Mouse (Mus musculus) kidney, adult 2 months (tissue): ENCODE results near the gene Igflr1. TPM values are rescaled to one million over a fixed set of nuclear protein-coding genes. Genes with fewer than 3 reads are reported as not detected.

Experiments
- DNase-seq: peaks from one replicate; pipeline ENCODE4 v3.0.0; 2021
- H3K27ac ChIP-seq: fragments of 200-500 bp; 2 replicates; pipeline ENCODE4 v1.5.1; 2012; ENCODE audit warnings: low read depth, low read length, control low read depth, inconsistent platforms; ENCODE audit not compliant: insufficient read depth
- H3K27me3 ChIP-seq: fragments of 200-500 bp; replicated peaks from 2 replicates; pipeline ENCODE4 v1.6.1; 2012; ENCODE audit warnings: mild to moderate bottlenecking, moderate library complexity, low read length, inconsistent platforms; ENCODE audit not compliant: control insufficient read depth, insufficient read depth
- H3K36me3 ChIP-seq: fragments of 200-500 bp; 2 replicates; pipeline ENCODE4 v1.6.1; 2012; ENCODE audit warnings: mild to moderate bottlenecking, moderate library complexity, low read length, inconsistent platforms; ENCODE audit not compliant: control insufficient read depth, insufficient read depth
- H3K4me1 ChIP-seq: fragments of 200-500 bp; 2 replicates; pipeline ENCODE4 v1.6.1; 2011; ENCODE audit warnings: low read length; ENCODE audit not compliant: control insufficient read depth, insufficient read depth
- H3K4me3 ChIP-seq: fragments of 200-500 bp; 2 replicates; pipeline ENCODE4 v1.5.1; 2011; ENCODE audit warnings: mild to moderate bottlenecking, low read depth, low read length, control low read depth; ENCODE audit not compliant: insufficient read depth
- CTCF ChIP-seq: fragments of 200-500 bp; conservative IDR thresholded peaks from 2 replicates; pipeline ENCODE4 v1.5.1; 2011; ENCODE audit warnings: low read depth, mild to moderate bottlenecking, control low read depth, low read length, moderate library complexity, mixed read lengths; ENCODE audit not compliant: insufficient read depth, insufficient read length
- POLR2A ChIP-seq: fragments of 200-500 bp; IDR thresholded peaks from one replicate; pipeline ENCODE4 v1.6.1; 2011; ENCODE audit warnings: low read depth, low read length, control low read depth
- WGBS: fragments of 180-500 bp; shearing (Covaris S2); methylation state at CpG from one replicate; pipeline ENCODE4 v1.1.7; 2018; 5-methylcytosine and 5-hydroxymethylcytosine counted together
- polyA plus RNA-seq: library from polyadenylated mRNA; depleted of rRNA; stranded (reverse); fragments of >200 nt; gene quantifications from 2 replicates; pipeline ENCODE4 v1.2.3, GENCODE M21; 2012

Gene Igflr1
- polyA plus RNA-seq, 1 experiment, result 5.2 TPM

DNA sequence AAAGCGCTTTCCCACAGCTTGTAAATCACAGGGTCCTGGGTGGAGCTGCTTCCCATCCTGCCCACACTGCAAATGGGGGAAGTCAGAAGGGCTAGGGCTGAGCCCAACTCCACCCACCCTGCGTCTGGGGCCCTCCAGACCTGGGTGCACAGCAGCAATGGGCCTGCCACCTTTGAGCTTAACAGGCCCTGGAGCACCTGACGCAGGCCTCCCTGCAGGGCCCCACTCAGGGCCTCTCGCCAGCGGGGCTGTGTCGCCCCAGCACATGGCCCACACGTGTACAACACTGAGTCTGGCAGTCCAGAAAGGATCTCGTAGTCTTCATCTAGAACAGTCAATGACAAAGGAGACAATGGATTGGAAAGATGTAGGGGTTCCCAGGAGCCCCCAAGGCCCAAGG is 14.7 kb downstream of the Igflr1 start:
- Histone ChIP-seq H3K36me3 (peaks cover under 1% of the 10 kb centered on the region), H3K4me1 (no peaks in the 10 kb centered on the region), H3K27ac (no peak overlapping the region), H3K27me3 (no peaks in the 10 kb centered on the region), H3K4me3 (no peak overlapping the region)
- DNase-seq, result no peak
- no peak for TF ChIP-seq CTCF
- TF ChIP-seq POLR2A, result no peak
- 89% methylated on average over 8 of the region's 8 CpGs for WGBS

DNA sequence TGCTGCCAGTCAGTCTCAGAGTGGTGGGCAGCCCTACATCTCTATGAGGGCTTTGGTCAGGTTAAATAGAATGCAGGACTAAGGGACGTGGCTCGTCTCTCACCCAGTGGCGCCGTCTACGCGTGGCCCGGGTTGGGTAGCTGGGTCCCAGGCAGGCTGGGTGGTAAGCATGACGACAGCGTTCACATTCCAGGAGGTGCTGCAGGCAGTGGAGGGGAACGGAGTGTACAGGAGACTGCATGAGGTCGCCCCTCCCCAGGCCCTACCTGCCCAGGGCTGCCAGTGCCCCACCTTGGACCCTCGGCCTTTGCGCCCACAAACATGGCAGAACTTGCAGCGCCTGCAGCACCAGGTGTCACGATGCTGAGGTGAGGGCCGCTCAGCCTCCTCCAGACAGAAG is 16.3 kb downstream of the Igflr1 start:
- DNase-seq, result no peak
- Histone ChIP-seq H3K36me3 (no peaks in the 10 kb centered on the region; the same call in none of the 2 replicates), H3K27me3 (no peaks in the 10 kb centered on the region), H3K27ac (no peak overlapping the region; the same call in 1 of the 2 replicates), H3K4me1 (no peaks in the 10 kb centered on the region), H3K4me3 (no peak overlapping the region)
- TF ChIP-seq CTCF (no peak), POLR2A (no peak)
- 66% methylated on average over 16 of the region's 16 CpGs for WGBS

DNA sequence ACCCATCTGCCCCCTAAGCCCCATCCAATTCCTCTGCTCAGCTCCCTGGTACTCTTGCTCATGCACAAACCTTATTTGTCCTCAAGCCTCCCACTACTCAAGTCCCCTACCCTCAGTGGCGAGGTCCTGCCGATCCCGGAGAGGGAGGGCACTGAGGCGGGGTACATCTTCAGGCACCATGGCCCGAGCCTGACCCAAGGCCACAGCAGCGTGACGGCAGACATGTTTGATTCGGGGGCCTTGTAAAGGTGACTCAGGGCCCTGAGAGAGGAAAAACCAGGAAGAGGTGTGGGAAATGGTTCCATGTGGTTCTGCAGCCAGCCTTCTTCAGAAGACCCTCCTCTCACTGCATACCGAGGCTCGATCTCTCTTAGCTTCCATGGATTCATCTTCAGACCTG is 19.1 kb downstream of the Igflr1 start:
- 86% methylated on average over 10 of the region's 10 CpGs for whole genome bisulfite sequencing
- no peak for DNase-seq
- Histone ChIP-seq H3K4me1 (peaks cover 6% of the 10 kb centered on the region; the same call in 1 of the 2 replicates), H3K4me3 (no peak overlapping the region), H3K27ac (no peak overlapping the region), H3K27me3 (no peaks in the 10 kb centered on the region), H3K36me3 (no peaks in the 10 kb centered on the region; the same call in none of the 2 replicates)
- no peak for TF ChIP-seq CTCF
- TF ChIP-seq POLR2A, result no peak

DNA sequence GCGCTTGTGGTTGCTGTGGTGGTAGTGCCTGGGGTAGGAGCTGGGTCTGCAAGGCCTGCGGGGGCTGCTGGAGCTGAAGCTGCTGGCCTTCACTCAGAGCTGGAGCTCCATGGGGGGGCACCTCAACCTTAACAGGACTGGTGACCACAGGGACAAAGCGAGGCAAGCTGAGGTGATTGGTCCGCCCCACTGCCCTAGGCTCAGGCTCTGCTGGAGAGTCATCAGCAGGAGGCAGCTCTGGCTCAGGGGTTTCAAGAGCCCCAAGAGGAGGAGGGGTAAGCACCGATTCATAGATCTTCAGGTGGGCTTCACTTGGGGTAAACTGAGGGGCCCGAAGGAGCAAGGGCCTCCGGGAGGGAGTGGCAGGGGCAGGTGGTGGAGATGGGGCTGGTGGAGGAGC is 19.9 kb downstream of the Igflr1 start:
- Histone ChIP-seq H3K4me1 (peaks cover 8% of the 10 kb centered on the region; the same call in 1 of the 2 replicates), H3K27me3 (no peaks in the 10 kb centered on the region), H3K36me3 (no peaks in the 10 kb centered on the region; the same call in none of the 2 replicates), H3K27ac (no peak overlapping the region), H3K4me3 (no peak overlapping the region)
- no peak for DNase-seq
- 96% methylated on average over 7 of the region's 7 CpGs for WGBS
- no peak for TF ChIP-seq CTCF
- no peak for TF ChIP-seq POLR2A

DNA sequence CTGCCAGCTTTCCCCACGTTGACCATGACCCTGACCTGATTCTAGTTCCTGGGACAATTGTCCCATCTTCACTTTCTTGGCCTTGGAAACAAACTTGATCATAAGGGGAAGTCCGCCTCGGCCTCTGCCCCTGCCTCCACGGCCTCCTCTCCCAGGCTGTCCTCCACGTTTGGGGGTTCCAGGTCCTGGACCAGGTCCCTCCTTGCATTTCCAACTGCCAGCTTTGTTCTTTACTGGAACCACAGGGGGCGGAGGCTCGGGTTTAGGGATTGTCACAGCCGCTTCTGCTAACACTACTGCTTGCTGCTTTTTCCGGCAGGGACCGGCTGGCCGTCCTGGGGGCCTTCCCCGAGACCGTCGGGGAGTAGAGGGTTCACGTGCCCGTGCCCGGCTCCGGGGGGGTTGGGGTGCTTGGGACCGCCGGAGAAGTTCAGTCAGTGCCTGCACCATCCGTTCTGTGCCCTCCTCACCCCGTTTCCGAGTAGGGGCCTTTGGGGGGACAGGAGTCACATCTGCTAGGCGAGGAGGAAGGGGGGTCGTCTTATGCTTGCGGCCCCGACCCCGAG is 21.3 kb downstream of the Igflr1 start:
- 76% methylated on average over 28 of the region's 28 CpGs for WGBS
- Histone ChIP-seq H3K4me3 (no peak overlapping the region), H3K4me1 (peaks cover 10% of the 10 kb centered on the region; the same call in 1 of the 2 replicates), H3K27me3 (no peaks in the 10 kb centered on the region), H3K36me3 (no peaks in the 10 kb centered on the region; the same call in none of the 2 replicates), H3K27ac (no peak overlapping the region)
- TF ChIP-seq CTCF (no peak), POLR2A (no peak)
- DNase-seq, result no peak

DNA sequence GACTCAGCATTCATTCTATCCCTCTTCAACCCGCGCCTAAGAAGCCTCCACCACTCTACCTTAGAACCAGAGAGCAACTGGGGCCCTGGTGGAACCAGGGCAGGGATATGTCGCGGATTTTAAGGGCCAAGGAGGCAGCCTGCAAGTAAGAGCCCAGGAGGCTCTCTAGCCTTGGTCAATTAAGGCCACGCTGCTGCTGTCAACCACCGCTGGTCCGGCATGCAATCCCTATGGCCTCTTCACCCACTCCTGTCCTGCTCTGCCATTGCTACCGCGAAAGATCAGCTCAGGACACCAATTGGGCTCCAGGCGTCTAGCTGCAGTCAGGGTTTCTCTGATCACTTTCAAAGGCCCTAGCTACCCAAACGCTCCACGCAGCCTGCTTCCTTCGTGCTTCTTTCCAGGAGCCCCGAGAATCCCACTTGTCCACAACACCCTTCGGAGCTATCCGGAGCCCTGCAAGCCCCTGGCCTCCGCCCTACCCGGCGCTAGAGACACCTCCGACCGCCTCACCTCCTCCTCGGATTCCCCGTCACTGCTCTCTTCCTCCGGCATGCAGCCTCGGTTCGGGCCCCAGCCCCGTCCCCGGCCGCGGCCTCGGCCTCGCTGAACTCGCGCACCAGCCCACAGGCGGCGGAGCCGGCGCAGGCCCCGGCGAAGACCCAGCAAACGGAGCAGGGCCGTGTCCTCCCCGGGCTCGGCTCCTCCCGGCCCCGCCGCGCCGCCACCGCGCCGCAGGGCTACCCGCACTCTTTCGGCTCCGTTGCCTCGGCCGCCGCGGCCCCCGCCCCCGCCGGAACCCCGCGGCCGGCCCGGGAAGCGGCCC is 22.8 kb downstream of the Igflr1 start:
- 3% methylated on average over 67 of the region's 67 CpGs for WGBS
- Histone ChIP-seq H3K4me3 (peak overlapping the region; percentile 61), H3K27me3 (no peaks in the 10 kb centered on the region), H3K4me1 (peaks cover 10% of the 10 kb centered on the region; the same call in 1 of the 2 replicates), H3K36me3 (no peaks in the 10 kb centered on the region; the same call in 1 of the 2 replicates), H3K27ac (peak overlapping the region; percentile 91)
- DNase-seq, result no peak
- TF ChIP-seq CTCF, result no peak
- TF ChIP-seq POLR2A, result no peak

DNA sequence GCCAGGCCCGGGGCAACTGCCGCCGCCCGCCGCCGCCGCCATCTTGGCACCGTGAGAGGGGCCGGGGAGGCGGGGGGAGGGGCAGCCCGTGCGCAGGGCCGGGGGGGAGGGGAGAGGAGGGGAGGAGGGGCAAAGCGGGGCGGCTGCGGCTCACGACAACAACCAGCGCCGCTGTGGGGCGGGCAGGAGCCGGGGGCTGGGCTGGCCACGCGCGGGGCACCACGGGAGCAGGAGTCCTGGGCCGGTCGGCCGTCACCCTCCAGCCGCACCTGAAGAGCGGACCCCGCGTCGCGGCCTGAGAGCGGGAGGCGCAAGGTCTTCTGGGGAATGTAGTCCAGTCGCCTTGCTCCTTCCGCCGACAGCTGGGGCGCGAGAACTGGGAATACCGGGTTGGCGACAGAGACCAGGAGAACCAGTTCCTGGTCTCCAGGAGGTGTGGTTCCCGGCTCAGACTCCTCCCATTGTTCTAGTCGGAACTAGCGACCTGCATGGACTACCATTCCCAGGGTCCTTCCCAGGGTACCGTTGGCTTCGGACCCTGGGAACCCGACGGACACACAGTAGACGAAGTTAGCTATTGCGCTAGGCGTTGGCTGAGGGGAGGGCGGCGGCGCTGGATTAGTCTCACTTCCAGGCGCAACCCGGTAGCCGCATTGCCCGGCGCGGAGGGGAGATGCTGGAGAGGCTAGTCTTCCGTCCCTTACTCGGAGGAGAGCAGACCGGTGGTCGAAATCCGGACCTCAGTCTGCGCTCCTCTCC is 23.6 kb downstream of the Igflr1 start, which contains the start of gene Kmt2b:
Gene Kmt2b, minus strand, starts transcription at position 51 of the 759 bp plus-strand sequence.
- no peaks in the 10 kb centered on the region; the same call in 1 of the 2 replicates for H3K36me3 ChIP-seq
- DNase-seq, result peak; percentile 99
- TF ChIP-seq POLR2A (peak; percentile 86), CTCF (no peak)
- no peaks in the 10 kb centered on the region for H3K27me3 ChIP-seq
- H3K4me3 ChIP-seq, result peak within 1 kb of the TSS; percentile 61
- peak within 1 kb of the TSS; percentile 91 for H3K27ac ChIP-seq
- WGBS, result under 1% methylated on average over 55 of the region's 68 CpGs
- peaks cover 10% of the 10 kb centered on the region; the same call in 1 of the 2 replicates for H3K4me1 ChIP-seq
